Mouse (Mus musculus) cerebellum, adult 9-11 months (tissue): Measurements from ENCODE around the gene Gata3.

ENCODE experiments used
- DNase-seq: peaks from one replicate; pipeline ENCODE4 v3.0.0; 2022

The Gata3 gene

GRCm38 (mm10) chr2:9871141-9871716 lies 18.6 kb downstream of the Gata3 start:
- DNase-seq: no peak

GRCm38 (mm10) chr2:9867092-9867825 lies 22.6 kb downstream of the Gata3 start:
- DNase-seq: no peak

GRCm38 (mm10) chr2:9860698-9861097 lies 29.1 kb downstream of the Gata3 start:
- no peak for DNase-seq

- DNase-seq: no peak
Observed at GRCm38 (mm10) chr2:9855861-9856260, 34.0 kb downstream of the Gata3 start.

- DNase-seq: no peak
Observed at GRCm38 (mm10) chr2:9852851-9853576, 36.8 kb downstream of the Gata3 start.

- no peak for DNase-seq
Observed at GRCm38 (mm10) chr2:9835195-9835594, 54.6 kb downstream of the Gata3 start.

GRCm38 (mm10) chr2:9833712-9834111 lies 56.1 kb downstream of the Gata3 start:
- no peak for DNase-seq

- DNase-seq: no peak
Observed at GRCm38 (mm10) chr2:9827624-9828023, 62.2 kb downstream of the Gata3 start.

- DNase-seq: no peak
Observed at GRCm38 (mm10) chr2:9820611-9821010, 69.2 kb downstream of the Gata3 start.

- no peak for DNase-seq
Observed at GRCm38 (mm10) chr2:9818177-9818785, 71.6 kb downstream of the Gata3 start.
